Mouse (Mus musculus): Measurements from ENCODE around the gene 4931406C07Rik. TPM values are rescaled to one million over a fixed set of nuclear protein-coding genes. Genes with fewer than 3 reads are reported as not detected.
A peak's percentile ranks its signal among the peaks of the same experiment; 100 is the strongest.
"Not testable (repeated sequence)": the region's sequence is repeated elsewhere in the genome, so short reads cannot be mapped to it uniquely, and the experiment has no call there.

The 4931406C07Rik gene
- polyA plus RNA-seq (2014; fragmentation: Nextera tagmentation; extraction: Ambion mirVana): 3.2 and 6.4 TPM in 2 replicates

DNA sequence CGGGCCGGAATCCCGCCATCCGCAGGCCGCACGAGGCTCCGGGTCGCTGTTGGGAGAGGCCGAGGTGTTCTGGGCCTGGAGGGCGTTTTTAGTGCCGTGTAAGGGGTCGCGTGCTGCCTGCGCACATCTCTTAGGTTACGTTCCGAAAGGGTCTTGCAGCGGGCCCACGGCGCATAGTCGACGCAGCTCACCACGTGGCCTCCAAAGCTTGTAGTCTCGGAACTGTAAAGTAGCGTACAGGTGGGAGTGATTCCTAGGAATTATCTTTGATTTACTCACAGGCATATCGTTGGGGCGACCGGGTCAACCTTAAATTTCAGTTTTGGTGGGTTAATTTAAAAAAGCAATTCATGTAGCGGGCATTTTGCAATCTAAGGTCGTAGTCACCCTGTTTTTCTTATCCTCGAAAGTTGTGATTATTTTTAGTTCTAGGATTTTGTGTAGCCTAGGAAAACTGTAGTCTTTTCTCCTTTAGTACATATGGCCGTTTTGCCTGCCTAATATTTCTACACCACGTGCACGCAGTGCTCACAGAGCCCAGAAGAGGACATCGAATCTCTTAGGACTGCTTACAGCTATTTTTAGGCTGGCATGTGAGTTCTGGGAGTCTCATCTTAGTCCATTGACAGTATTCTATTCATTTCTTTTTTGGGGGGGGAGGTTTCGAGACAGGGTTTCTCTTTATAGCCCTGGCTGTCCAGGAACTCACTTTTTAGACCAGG, at the start of gene 4931406C07Rik:
Gene 4931406C07Rik, minus strand, starts transcription at position 51 of the 722 bp plus-strand sequence.
- Histone ChIP-seq H3K4me3 (ENCODE audit: low read depth, low read length) (peak within 1 kb of the TSS; percentile 90), H3K9me3 (replicated peaks; ENCODE audit: control insufficient read depth, low read length) (no peaks in the 10 kb centered on the region), H3K27ac (ENCODE audit: low read depth, low read length) (peak within 1 kb of the TSS; percentile 96), H3K27me3 (ENCODE audit: control insufficient read depth, insufficient read depth, low read length) (no peaks in the 10 kb centered on the region), H3K9ac (ENCODE audit: low read depth, low read length) (peak within 1 kb of the TSS; percentile 99), H3K4me1 (ENCODE audit: control insufficient read depth, insufficient read depth, low read length) (peaks cover 11% of the 10 kb centered on the region), H3K4me2 (peak within 1 kb of the TSS; percentile 83), H3K36me3 (ENCODE audit: control insufficient read depth, insufficient read depth, low read length) (peaks cover 17% of the 10 kb centered on the region)
- under 1% methylated on average over 35 of the region's 35 CpGs for WGBS (ENCODE audit: insufficient replicate concordance)
- ATAC-seq (replicated peaks; ENCODE audit: insufficient number of reproducible peaks, low FRiP score, low TSS enrichment): peak; percentile 69; the same call in 1 of the 2 replicates

DNA sequence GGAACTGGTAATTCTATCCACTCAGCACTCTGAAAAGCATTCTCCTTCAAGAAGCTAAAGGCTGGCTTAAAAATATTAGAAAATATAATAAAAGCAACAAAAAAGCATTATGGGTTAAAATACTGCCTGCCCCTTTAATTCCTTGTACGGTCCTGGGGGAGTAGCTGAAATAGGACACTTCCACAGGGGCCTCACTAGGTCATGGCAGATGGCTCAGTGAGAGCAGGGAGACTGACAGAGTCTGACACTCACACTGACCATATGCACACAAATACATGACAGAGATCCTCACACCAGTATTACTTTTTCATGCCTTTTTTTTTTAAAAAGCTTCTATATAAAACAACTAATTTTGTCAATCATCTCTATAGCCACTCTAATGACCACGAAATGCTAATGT, 43.7 kb upstream of the 4931406C07Rik start:
- Histone ChIP-seq H3K36me3 (ENCODE audit: control insufficient read depth, insufficient read depth, low read length) (peaks cover 10% of the 10 kb centered on the region; the same call in 1 of the 2 replicates), H3K4me1 (ENCODE audit: control insufficient read depth, insufficient read depth, low read length) (no peaks in the 10 kb centered on the region), H3K27ac (ENCODE audit: low read depth, low read length) (no peak overlapping the region), H3K4me2 (no peak overlapping the region), H3K27me3 (ENCODE audit: control insufficient read depth, insufficient read depth, low read length) (no peaks in the 10 kb centered on the region), H3K4me3 (ENCODE audit: low read depth, low read length) (no peak overlapping the region), H3K9me3 (replicated peaks; ENCODE audit: control insufficient read depth, low read length) (no peaks in the 10 kb centered on the region), H3K9ac (ENCODE audit: low read depth, low read length) (no peak overlapping the region)
- WGBS (ENCODE audit: insufficient replicate concordance): 79% methylated on average over 2 of the region's 2 CpGs
- ATAC-seq (replicated peaks; ENCODE audit: insufficient number of reproducible peaks, low FRiP score, low TSS enrichment): no peak

DNA sequence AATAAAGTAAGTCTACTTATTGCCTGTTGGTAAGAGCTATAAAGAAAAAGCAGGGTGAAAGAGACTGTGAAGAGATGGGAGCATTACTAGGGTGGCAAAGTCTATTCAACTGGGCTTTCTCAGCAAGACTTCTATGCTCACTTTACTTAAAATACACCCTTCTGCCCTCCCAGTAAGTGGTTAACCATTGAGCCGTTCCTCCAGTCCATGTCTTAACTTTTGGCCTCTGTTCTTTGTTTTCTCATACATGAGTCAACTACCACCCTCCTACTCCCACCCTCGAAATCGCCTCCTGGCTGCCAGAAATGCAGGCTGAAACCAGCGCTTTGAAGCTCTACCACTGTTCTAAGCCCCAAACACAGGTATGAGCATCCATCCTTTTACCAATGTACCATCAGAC, 31.5 kb upstream of the 4931406C07Rik start:
- Histone ChIP-seq H3K36me3 (ENCODE audit: control insufficient read depth, insufficient read depth, low read length) (peaks cover 39% of the 10 kb centered on the region), H3K9ac (ENCODE audit: low read depth, low read length) (no peak overlapping the region), H3K27me3 (ENCODE audit: control insufficient read depth, insufficient read depth, low read length) (no peaks in the 10 kb centered on the region), H3K4me1 (ENCODE audit: control insufficient read depth, insufficient read depth, low read length) (no peaks in the 10 kb centered on the region), H3K4me2 (no peak overlapping the region), H3K9me3 (replicated peaks; ENCODE audit: control insufficient read depth, low read length) (no peaks in the 10 kb centered on the region), H3K27ac (ENCODE audit: low read depth, low read length) (no peak overlapping the region), H3K4me3 (ENCODE audit: low read depth, low read length) (no peak overlapping the region)
- ATAC-seq (replicated peaks; ENCODE audit: insufficient number of reproducible peaks, low FRiP score, low TSS enrichment): no peak
- WGBS (ENCODE audit: insufficient replicate concordance): 94% methylated on average over 4 of the region's 4 CpGs

DNA sequence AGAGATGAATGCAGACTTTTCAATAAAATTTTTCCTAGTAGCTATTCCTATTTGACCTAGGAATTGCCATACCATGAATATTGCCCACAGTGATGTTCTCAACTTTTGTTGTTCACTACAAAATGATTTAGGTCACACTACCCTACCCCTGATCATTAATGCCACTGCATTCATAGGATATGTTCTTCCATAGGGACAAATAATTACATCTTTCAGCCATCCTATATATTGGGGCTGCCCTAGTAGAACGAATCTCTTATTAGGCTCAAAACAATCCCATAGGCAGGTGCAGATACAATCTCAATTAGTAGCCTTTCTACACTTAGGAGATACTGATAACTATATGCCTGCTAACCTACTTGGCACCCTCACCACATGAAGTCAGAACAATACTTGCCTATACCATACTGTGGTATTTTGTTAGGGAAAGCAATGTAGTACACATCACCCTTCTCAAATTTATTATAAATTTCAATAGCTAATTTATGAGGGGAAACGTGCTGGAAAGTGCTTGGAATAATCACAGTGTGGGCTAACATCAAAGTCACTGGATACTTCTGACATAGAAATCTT, 12.0 kb upstream of the 4931406C07Rik start:
- H3K27me3 ChIP-seq (ENCODE audit: control insufficient read depth, insufficient read depth, low read length): no peaks in the 10 kb centered on the region
- H3K9me3 ChIP-seq (replicated peaks; ENCODE audit: control insufficient read depth, low read length): no peaks in the 10 kb centered on the region
- H3K27ac ChIP-seq (ENCODE audit: low read depth, low read length): no peak overlapping the region
- no peak overlapping the region for H3K4me3 ChIP-seq (ENCODE audit: low read depth, low read length)
- no peaks in the 10 kb centered on the region for H3K4me1 ChIP-seq (ENCODE audit: control insufficient read depth, insufficient read depth, low read length)
- peaks cover 40% of the 10 kb centered on the region for H3K36me3 ChIP-seq (ENCODE audit: control insufficient read depth, insufficient read depth, low read length)
- 82% methylated on average over 2 of the region's 2 CpGs for WGBS (ENCODE audit: insufficient replicate concordance)
- no peak for ATAC-seq (replicated peaks; ENCODE audit: insufficient number of reproducible peaks, low FRiP score, low TSS enrichment)
- no peak overlapping the region for H3K9ac ChIP-seq (ENCODE audit: low read depth, low read length)
- no peak overlapping the region for H3K4me2 ChIP-seq

DNA sequence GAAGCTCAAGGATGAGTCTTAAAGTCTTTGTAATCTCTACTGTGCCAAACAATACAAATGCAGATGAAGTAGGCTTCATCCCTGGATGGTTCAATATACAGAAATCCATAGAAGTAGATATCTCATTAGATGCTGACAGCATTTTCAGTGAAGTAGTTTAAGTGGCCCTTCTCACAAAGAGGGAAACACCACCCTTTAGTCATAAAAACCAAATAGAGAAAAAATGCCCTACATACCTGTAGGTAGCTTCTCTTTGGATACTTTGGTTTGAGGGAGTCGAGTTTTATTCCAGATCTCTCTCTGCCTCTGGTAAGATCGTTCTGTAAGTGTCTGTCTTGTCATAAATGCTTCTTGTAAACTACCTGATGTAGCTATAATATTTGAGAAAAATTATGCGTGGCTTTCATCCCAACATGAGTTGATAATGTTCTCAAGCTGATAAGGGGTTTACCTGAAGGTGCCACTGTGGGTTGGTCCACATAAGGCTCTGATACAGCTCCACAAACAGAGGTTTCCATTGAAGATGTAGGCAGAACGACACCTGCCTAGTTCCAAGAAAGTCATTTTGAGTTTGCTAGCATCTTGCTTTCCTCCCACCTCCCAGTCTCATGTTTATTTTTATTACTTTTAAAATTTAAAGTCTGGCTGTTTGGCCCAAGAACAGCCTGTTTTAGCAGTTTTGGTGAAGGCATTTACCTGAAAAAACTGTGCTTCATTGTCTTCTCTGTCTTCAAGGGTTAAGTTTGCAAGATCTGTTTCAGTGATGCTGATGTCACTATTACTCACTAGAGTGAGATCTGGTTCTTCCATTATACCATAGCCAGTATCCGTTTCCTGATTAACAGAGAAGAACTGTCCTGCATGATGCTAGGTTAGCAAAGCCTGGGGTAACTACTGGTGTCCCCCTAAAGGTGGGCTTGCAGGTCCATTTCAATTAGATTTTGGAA, 11.2 kb upstream of the 4931406C07Rik start:
- ATAC-seq (replicated peaks; ENCODE audit: insufficient number of reproducible peaks, low FRiP score, low TSS enrichment): no peak
- Histone ChIP-seq H3K4me1 (ENCODE audit: control insufficient read depth, insufficient read depth, low read length) (no peaks in the 10 kb centered on the region), H3K27ac (ENCODE audit: low read depth, low read length) (no peak overlapping the region), H3K9me3 (replicated peaks; ENCODE audit: control insufficient read depth, low read length) (no peaks in the 10 kb centered on the region), H3K4me3 (ENCODE audit: low read depth, low read length) (no peak overlapping the region), H3K9ac (ENCODE audit: low read depth, low read length) (no peak overlapping the region), H3K27me3 (ENCODE audit: control insufficient read depth, insufficient read depth, low read length) (no peaks in the 10 kb centered on the region), H3K4me2 (no peak overlapping the region), H3K36me3 (ENCODE audit: control insufficient read depth, insufficient read depth, low read length) (peaks cover 42% of the 10 kb centered on the region)
- WGBS (ENCODE audit: insufficient replicate concordance): 55% methylated on average over 5 of the region's 5 CpGs

DNA sequence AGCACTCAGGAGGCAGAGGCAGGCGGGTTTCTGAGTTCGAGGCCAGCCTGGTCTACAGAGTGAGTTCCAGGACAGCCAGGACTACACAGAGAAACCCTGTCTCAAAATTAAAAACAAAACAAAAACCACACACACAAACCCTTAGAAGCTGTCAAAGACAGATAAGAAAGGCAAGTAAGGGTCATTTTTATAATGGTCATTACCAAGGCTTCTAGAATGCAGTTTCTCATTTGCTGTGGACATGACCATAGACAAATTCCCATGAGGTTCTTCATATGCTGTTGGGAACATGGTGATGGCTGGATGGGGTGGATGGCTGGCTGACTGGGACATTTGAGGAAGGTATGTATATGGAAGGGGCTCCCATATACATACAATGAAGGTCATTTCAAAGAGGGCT, 10.0 kb upstream of the 4931406C07Rik start:
- WGBS (ENCODE audit: insufficient replicate concordance): 100% methylated on average over 2 of the region's 2 CpGs
- not testable (repeated sequence) for H3K4me3 ChIP-seq (ENCODE audit: low read depth, low read length); H3K9me3 ChIP-seq (replicated peaks; ENCODE audit: control insufficient read depth, low read length); H3K9ac ChIP-seq (ENCODE audit: low read depth, low read length); H3K27me3 ChIP-seq (ENCODE audit: control insufficient read depth, insufficient read depth, low read length); H3K27ac ChIP-seq (ENCODE audit: low read depth, low read length); H3K4me1 ChIP-seq (ENCODE audit: control insufficient read depth, insufficient read depth, low read length); ATAC-seq (replicated peaks; ENCODE audit: insufficient number of reproducible peaks, low FRiP score, low TSS enrichment); H3K4me2 ChIP-seq
- H3K36me3 ChIP-seq (ENCODE audit: control insufficient read depth, insufficient read depth, low read length): peaks cover 35% of the 10 kb centered on the region

DNA sequence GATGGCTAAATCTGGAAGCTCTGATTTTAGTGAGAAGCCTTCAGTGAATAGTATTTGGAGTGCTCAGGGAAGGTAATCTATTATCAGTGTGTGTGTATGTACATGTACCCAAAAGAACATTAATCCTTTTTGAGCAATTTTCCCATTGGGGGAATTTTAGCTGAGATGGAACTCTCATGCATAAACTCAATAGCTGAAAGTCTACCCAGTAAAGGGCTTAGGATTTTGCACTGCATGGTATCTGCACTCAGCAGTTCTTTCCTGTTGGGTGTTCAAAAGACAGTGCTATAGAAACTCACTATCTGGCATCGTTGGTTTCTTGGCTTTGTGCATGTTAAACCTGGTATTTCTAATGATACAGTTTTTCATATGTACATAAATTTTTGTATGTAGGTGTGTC, 8.4 kb upstream of the 4931406C07Rik start:
- no peak overlapping the region for H3K4me2 ChIP-seq
- H3K9ac ChIP-seq (ENCODE audit: low read depth, low read length): no peak overlapping the region
- H3K27ac ChIP-seq (ENCODE audit: low read depth, low read length): no peak overlapping the region
- WGBS (ENCODE audit: insufficient replicate concordance): 96% methylated on average over 1 of the region's 1 CpGs
- H3K4me3 ChIP-seq (ENCODE audit: low read depth, low read length): no peak overlapping the region
- no peaks in the 10 kb centered on the region for H3K9me3 ChIP-seq (replicated peaks; ENCODE audit: control insufficient read depth, low read length)
- H3K27me3 ChIP-seq (ENCODE audit: control insufficient read depth, insufficient read depth, low read length): no peaks in the 10 kb centered on the region
- ATAC-seq (replicated peaks; ENCODE audit: insufficient number of reproducible peaks, low FRiP score, low TSS enrichment): no peak
- H3K4me1 ChIP-seq (ENCODE audit: control insufficient read depth, insufficient read depth, low read length): no peaks in the 10 kb centered on the region
- H3K36me3 ChIP-seq (ENCODE audit: control insufficient read depth, insufficient read depth, low read length): peaks cover 46% of the 10 kb centered on the region

DNA sequence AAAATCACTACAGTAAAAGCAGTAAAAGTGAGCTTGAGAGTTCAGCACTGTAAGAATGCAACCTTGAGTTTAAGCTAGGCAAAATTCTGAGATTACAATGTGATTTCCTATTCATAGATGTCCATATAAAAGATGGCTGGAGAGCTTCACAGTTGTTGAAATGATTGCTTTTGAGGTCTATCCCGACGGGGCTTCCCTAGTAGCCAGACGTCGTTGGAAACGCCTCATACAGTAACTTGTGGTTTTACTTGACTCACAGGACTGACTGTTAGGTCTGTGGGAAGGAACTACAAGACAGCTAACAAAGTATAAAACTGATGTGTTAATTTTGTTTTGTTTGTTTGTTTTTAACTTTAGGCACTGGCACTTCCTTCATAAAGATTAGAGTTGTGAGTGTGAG, 7.4 kb upstream of the 4931406C07Rik start:
- H3K4me3 ChIP-seq (ENCODE audit: low read depth, low read length): no peak overlapping the region
- H3K4me1 ChIP-seq (ENCODE audit: control insufficient read depth, insufficient read depth, low read length): no peaks in the 10 kb centered on the region
- no peaks in the 10 kb centered on the region for H3K9me3 ChIP-seq (replicated peaks; ENCODE audit: control insufficient read depth, low read length)
- no peak overlapping the region for H3K4me2 ChIP-seq
- 87% methylated on average over 5 of the region's 5 CpGs for WGBS (ENCODE audit: insufficient replicate concordance)
- H3K36me3 ChIP-seq (ENCODE audit: control insufficient read depth, insufficient read depth, low read length): peaks cover 52% of the 10 kb centered on the region
- H3K27me3 ChIP-seq (ENCODE audit: control insufficient read depth, insufficient read depth, low read length): no peaks in the 10 kb centered on the region
- H3K27ac ChIP-seq (ENCODE audit: low read depth, low read length): no peak overlapping the region
- H3K9ac ChIP-seq (ENCODE audit: low read depth, low read length): no peak overlapping the region
- ATAC-seq (replicated peaks; ENCODE audit: insufficient number of reproducible peaks, low FRiP score, low TSS enrichment): no peak

Measured in heart, embryonic 11.5 days (tissue).